Mouse (Mus musculus): ENCODE measurements around the gene Olfr136. TPM values are rescaled to one million over a fixed set of nuclear protein-coding genes. Genes with fewer than 3 reads are reported as not detected.

Gene Olfr136
- polyA plus RNA-seq (2012), result not detected in 2 replicates

DNA sequence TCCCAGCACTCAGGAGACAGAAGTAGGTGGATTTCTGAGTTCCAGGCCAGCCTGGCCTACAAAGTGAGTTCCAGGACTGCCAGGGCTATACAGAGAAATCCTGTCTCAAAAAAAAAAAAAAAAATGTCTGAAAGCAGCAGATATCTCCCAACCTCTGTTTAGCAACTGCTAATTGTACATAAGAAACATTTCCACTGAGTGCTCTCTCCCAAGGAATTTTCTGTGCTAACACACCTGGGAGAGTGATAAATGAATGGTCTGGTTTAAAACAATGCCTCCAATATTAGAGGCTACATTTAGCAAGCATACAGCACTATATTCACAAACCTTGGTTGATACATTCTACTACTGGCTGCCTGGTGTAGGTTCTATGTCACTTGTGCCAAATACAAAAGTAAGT lies at the start of gene Olfr136:
TSS of gene Olfr136 (plus strand) at position 301 of the 400 bp plus-strand sequence.

GRCm38 (mm10) chr17:38307470-38307869 lies 22.2 kb upstream of the Olfr136 start, which contains the start of gene Olfr137:
Olfr137 (minus strand) TSS chr17:38307570.

Other genes with a start within 250 kb of the Olfr136 start
- gene Olfr131, start 241.1 kb upstream of the Olfr136 start, polyA plus RNA-seq (2012), result not detected in 2 replicates
- not detected in 2 replicates for gene Olfr132, start 195.3 kb upstream of the Olfr136 start, polyA plus RNA-seq (2012)
- gene Olfr133, start 184.6 kb upstream of the Olfr136 start, polyA plus RNA-seq (2012), result not detected in 2 replicates
- gene Olfr134, start 158.4 kb upstream of the Olfr136 start, polyA plus RNA-seq (2012), result not detected in 2 replicates
- gene Olfr135, start 125.5 kb upstream of the Olfr136 start, polyA plus RNA-seq (2012), result not detected in 2 replicates
- gene Olfr138, start 68.8 kb upstream of the Olfr136 start, polyA plus RNA-seq (2012), result not detected in 2 replicates
- not detected in 2 replicates for gene Olfr137, start 22.3 kb upstream of the Olfr136 start, polyA plus RNA-seq (2012)
- not detected in 2 replicates for gene Esp36, start 90.4 kb downstream of the Olfr136 start, polyA plus RNA-seq (2012)
- gene Esp34, start 224.4 kb downstream of the Olfr136 start, polyA plus RNA-seq (2012), result not detected in 2 replicates

All from megakaryocyte-erythroid progenitor cell, adult 5 weeks (primary cell).